Mouse (Mus musculus) myocyte (in vitro differentiated cells): ENCODE measurements around the gene Snx20. TPM values are rescaled to one million over a fixed set of nuclear protein-coding genes. Genes with fewer than 3 reads are reported as not detected.

Experiments
- H3K27me3 ChIP-seq: one replicate; pipeline ENCODE4 v1.6.1; 2011; ENCODE audit not compliant: control insufficient read depth, insufficient read depth, insufficient read length
- H3K36me3 ChIP-seq: one replicate; pipeline ENCODE4 v1.6.1; 2011; ENCODE audit not compliant: control insufficient read depth, insufficient read depth
- H3K4me2 ChIP-seq: one replicate; pipeline ENCODE4 v1.6.1; 2011; ENCODE audit warnings: low read depth, control low read depth
- H3K4me3 ChIP-seq: one replicate; pipeline ENCODE4 v1.5.1; 2011; ENCODE audit warnings: mild to moderate bottlenecking, control low read depth, moderate library complexity
- H3K79me2 ChIP-seq: one replicate; pipeline ENCODE4 v1.6.1; 2011; ENCODE audit not compliant: control insufficient read depth, insufficient read depth
- H3ac ChIP-seq: one replicate; pipeline ENCODE4 v1.6.1; 2011; ENCODE audit not compliant: control insufficient read depth, insufficient read length
- CEBPB ChIP-seq: IDR thresholded peaks from 2 replicates; pipeline ENCODE4 v1.6.1; 2011; ENCODE audit warnings: mild to moderate bottlenecking, moderate library complexity; ENCODE audit not compliant: poor library complexity, insufficient read depth, severe bottlenecking
- E2F4 ChIP-seq: IDR thresholded peaks from one replicate; pipeline ENCODE4 v1.6.1; 2011; ENCODE audit warnings: mild to moderate bottlenecking, control low read depth, moderate library complexity; ENCODE audit not compliant: insufficient read depth
- MAX ChIP-seq: IDR thresholded peaks from one replicate; pipeline ENCODE4 v1.6.1; 2011; ENCODE audit warnings: low read depth, mild to moderate bottlenecking, control low read depth
- MYOD1 ChIP-seq, 3 experiments: IDR thresholded peaks; one replicate each; pipeline ENCODE4 v1.6.1; 2011; ENCODE audit warnings: control low read depth in 2 of 3, low read depth in 2 of 3, mild to moderate bottlenecking in 2 of 3, moderate library complexity in 1 of 3; ENCODE audit not compliant: insufficient read length in 2 of 3, control insufficient read depth in 1 of 3
- MYOG ChIP-seq, 3 experiments: IDR thresholded peaks; one replicate each; pipeline ENCODE4 v1.6.1; 2011; ENCODE audit warnings: control low read depth in 2 of 3, low read depth in 2 of 3, mild to moderate bottlenecking in 2 of 3; ENCODE audit not compliant: insufficient read length in 2 of 3, control insufficient read depth in 1 of 3, insufficient read depth in 1 of 3
- POLR2A ChIP-seq: IDR thresholded peaks from one replicate; pipeline ENCODE4 v1.6.1; 2011; ENCODE audit warnings: low read depth, mild to moderate bottlenecking, control low read depth, moderate library complexity; ENCODE audit not compliant: insufficient read length
- POLR2AphosphoS2 ChIP-seq: IDR thresholded peaks from one replicate; pipeline ENCODE4 v1.6.1; 2011; ENCODE audit warnings: low read depth, control low read depth; ENCODE audit not compliant: insufficient read length
- REST ChIP-seq: IDR thresholded peaks from one replicate; pipeline ENCODE4 v1.6.1; 2011; ENCODE audit warnings: mild to moderate bottlenecking, control low read depth, moderate library complexity; ENCODE audit not compliant: insufficient read depth, insufficient read length
- SRF ChIP-seq: IDR thresholded peaks from one replicate; pipeline ENCODE4 v1.6.1; 2011; ENCODE audit warnings: low read depth; ENCODE audit not compliant: control insufficient read depth, insufficient read length
- TCF12 ChIP-seq: IDR thresholded peaks from one replicate; pipeline ENCODE4 v1.6.1; 2011; ENCODE audit warnings: mild to moderate bottlenecking, control low read depth; ENCODE audit not compliant: poor library complexity, insufficient read depth, severe bottlenecking
- TCF3 ChIP-seq: IDR thresholded peaks from one replicate; pipeline ENCODE4 v1.6.1; 2011; ENCODE audit warnings: low read depth, control low read depth; ENCODE audit not compliant: insufficient read length
- USF1 ChIP-seq: IDR thresholded peaks from one replicate; pipeline ENCODE4 v1.6.1; 2011; ENCODE audit warnings: low read depth, mild to moderate bottlenecking, control low read depth, moderate library complexity
- polyA plus RNA-seq: library from polyadenylated mRNA; unstranded; fragments of >200 nt; fragmentation: generic; extraction: Trizol; gene quantifications from one replicate; pipeline ENCODE4 v1.2.1, GENCODE M21; 2012; ENCODE audit warnings: missing spikeins

The Snx20 gene
- polyA plus RNA-seq, 1 experiment: 0.07 TPM

DNA sequence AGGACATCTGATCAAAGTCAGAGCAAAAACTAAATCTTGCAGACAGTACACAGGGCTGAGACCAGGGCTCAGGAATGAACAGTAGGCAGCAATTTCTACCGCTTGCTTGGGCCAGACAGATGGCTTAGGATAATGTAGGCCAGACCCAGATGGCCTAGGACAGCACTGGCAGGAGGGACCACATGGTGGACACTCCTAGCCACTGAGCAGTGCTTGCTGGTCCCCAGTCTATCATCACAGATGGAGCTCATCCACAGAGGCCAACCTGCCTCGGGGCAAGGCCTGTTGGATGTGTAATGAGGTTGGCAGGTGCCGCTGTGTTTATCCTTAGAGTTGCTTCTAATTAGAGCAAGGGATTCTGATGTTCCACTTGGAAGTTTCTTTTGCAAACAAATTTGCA is 12.6 kb downstream of the Snx20 start:
- Histone ChIP-seq H3K36me3 (no peaks in the 10 kb centered on the region), H3K4me2 (no peak overlapping the region), H3K4me3 (no peak overlapping the region), H3ac (no peak overlapping the region), H3K27me3 (peaks cover 66% of the 10 kb centered on the region), H3K79me2 (no peaks in the 10 kb centered on the region)
- TF ChIP-seq E2F4: no peak
- no peak for TF ChIP-seq USF1
- TF ChIP-seq POLR2AphosphoS2: no peak
- no peak for TF ChIP-seq CEBPB
- no peak for TF ChIP-seq TCF3
- no peak for TF ChIP-seq TCF12
- no peak for TF ChIP-seq MAX
- no peak for TF ChIP-seq MYOG (IDR thresholded peaks at IDR 0.05; ENCODE audit: control insufficient read depth in 1 of 3, insufficient read depth in 1 of 3, insufficient read length in 2 of 3, low read depth in 2 of 3)

DNA sequence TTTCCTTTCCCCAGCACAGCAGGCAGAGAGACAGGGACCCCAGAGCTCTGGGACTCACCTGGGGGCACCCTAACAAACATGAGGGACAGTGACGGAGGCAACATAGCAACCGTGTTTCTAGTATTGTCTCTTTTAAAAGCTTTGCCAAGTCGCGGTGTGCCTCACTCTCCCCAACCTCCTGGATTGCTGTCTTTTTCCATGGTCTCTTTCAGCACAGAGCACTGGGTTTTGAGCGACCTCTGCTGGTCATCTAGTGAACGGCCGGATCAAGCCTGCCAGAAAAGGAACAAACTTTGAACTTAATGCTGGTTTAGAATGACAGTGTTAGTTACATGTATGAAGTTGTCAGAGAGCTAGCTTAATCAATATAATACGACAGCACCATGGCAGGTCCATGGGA is 14.5 kb downstream of the Snx20 start:
- Histone ChIP-seq H3K36me3 (no peaks in the 10 kb centered on the region), H3K27me3 (peaks cover 62% of the 10 kb centered on the region), H3K4me2 (peak overlapping the region; percentile 30), H3K4me3 (no peak overlapping the region), H3K79me2 (no peaks in the 10 kb centered on the region), H3ac (no peak overlapping the region)
- no peak for TF ChIP-seq TCF3
- TF ChIP-seq POLR2AphosphoS2: no peak
- TF ChIP-seq MYOD1 (IDR thresholded peaks at IDR 0.05; ENCODE audit: control insufficient read depth in 1 of 3, insufficient read length in 2 of 3, low read depth in 2 of 3): no peak
- no peak for TF ChIP-seq E2F4
- TF ChIP-seq CEBPB: no peak
- no peak for TF ChIP-seq MYOG (IDR thresholded peaks at IDR 0.05; ENCODE audit: control insufficient read depth in 1 of 3, insufficient read depth in 1 of 3, insufficient read length in 2 of 3, low read depth in 2 of 3)
- no peak for TF ChIP-seq USF1
- no peak for TF ChIP-seq MAX
- TF ChIP-seq TCF12: no peak
- no peak for TF ChIP-seq POLR2A
- TF ChIP-seq SRF: no peak
- no peak for TF ChIP-seq REST

DNA sequence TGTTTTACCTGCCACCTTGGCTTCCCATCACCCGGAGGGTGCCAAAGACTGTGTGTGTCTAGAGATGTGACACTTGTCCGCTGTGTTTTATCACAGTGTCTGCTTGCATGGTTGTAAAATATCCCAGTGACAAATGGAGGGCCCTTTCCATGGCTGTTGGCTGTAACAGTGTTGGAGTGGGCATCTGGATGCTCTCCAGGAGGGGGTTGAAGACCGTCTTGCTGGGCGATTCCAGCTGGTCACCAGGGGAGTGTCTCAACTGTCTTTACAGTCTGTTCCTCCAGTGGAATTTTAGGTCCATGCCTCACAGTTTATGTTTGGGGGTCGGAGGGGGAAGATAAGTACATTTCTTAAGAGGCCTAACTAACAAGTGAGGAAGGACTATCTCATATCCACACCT is 15.0 kb downstream of the Snx20 start:
- Histone ChIP-seq H3K27me3 (peaks cover 65% of the 10 kb centered on the region), H3K4me3 (no peak overlapping the region), H3ac (no peak overlapping the region), H3K4me2 (no peak overlapping the region), H3K36me3 (no peaks in the 10 kb centered on the region), H3K79me2 (no peaks in the 10 kb centered on the region)
- TF ChIP-seq POLR2AphosphoS2: no peak
- no peak for TF ChIP-seq USF1
- no peak for TF ChIP-seq E2F4
- TF ChIP-seq TCF12: no peak
- no peak for TF ChIP-seq TCF3
- TF ChIP-seq MYOG (IDR thresholded peaks at IDR 0.05; ENCODE audit: control insufficient read depth in 1 of 3, insufficient read depth in 1 of 3, insufficient read length in 2 of 3, low read depth in 2 of 3): no peak
- TF ChIP-seq POLR2A: no peak
- no peak for TF ChIP-seq MAX
- no peak for TF ChIP-seq SRF
- no peak for TF ChIP-seq REST
- no peak for TF ChIP-seq MYOD1 (IDR thresholded peaks at IDR 0.05; ENCODE audit: control insufficient read depth in 1 of 3, insufficient read length in 2 of 3, low read depth in 2 of 3)
- TF ChIP-seq CEBPB: no peak

DNA sequence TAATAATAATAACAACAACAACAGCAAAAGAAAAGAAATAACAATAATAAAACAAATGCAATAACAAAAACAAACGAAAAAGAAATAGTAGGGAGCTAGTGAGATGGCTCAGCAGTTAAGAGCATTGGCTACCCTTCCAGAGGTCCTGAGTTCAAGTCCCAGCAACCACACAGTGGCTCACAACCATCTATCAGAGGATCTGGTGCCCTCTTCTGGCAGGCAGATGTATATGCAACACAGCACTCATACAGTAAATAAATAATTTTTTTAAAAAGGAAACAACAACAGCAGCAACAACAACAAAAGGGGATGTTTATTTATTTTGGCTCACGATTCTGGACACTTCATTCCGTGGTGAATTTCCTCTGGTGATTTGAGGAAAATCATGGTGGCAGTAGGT is 16.4 kb downstream of the Snx20 start:
- H3K36me3 ChIP-seq: no peaks in the 10 kb centered on the region
- peaks cover 60% of the 10 kb centered on the region for H3K27me3 ChIP-seq
- TF ChIP-seq USF1 (no peak), TCF3 (no peak), MYOD1 (IDR thresholded peaks at IDR 0.05; ENCODE audit: control insufficient read depth in 1 of 3, insufficient read length in 2 of 3, low read depth in 2 of 3) (no peak), MAX (no peak), MYOG (IDR thresholded peaks at IDR 0.05; ENCODE audit: control insufficient read depth in 1 of 3, insufficient read depth in 1 of 3, insufficient read length in 2 of 3, low read depth in 2 of 3) (no peak), POLR2A (no peak), REST (no peak), CEBPB (no peak), SRF (no peak)
- H3ac ChIP-seq: no peak overlapping the region
- H3K4me2 ChIP-seq: no peak overlapping the region
- no peaks in the 10 kb centered on the region for H3K79me2 ChIP-seq
- no peak overlapping the region for H3K4me3 ChIP-seq

DNA sequence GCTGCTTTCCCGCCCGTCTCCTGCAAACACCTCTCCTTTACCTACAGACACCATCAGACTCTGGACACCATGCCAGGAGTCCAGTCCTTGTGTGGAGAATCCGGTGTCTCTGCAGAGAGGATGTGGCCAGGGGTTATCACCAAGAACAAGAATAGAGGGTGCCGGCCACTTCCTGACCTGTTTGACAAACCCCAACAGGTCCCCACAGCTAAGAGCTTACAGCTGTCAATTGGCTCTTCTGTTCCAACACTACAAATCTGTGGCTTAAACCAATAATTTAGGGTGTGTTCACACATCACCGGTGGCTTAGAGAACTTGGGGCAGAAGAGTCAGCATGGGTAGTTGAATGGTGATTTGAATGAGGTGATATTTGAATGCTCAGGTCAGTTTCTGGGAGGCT is 17.3 kb downstream of the Snx20 start:
- Histone ChIP-seq H3K79me2 (no peaks in the 10 kb centered on the region), H3K36me3 (no peaks in the 10 kb centered on the region), H3K4me3 (no peak overlapping the region), H3K27me3 (peaks cover 51% of the 10 kb centered on the region), H3K4me2 (no peak overlapping the region), H3ac (no peak overlapping the region)
- no peak for TF ChIP-seq MYOG (IDR thresholded peaks at IDR 0.05; ENCODE audit: control insufficient read depth in 1 of 3, insufficient read depth in 1 of 3, insufficient read length in 2 of 3, low read depth in 2 of 3)
- TF ChIP-seq MAX: no peak
- no peak for TF ChIP-seq POLR2A
- no peak for TF ChIP-seq E2F4
- no peak for TF ChIP-seq POLR2AphosphoS2
- no peak for TF ChIP-seq SRF
- no peak for TF ChIP-seq TCF12
- no peak for TF ChIP-seq TCF3
- TF ChIP-seq REST: no peak
- no peak for TF ChIP-seq MYOD1 (IDR thresholded peaks at IDR 0.05; ENCODE audit: control insufficient read depth in 1 of 3, insufficient read length in 2 of 3, low read depth in 2 of 3)
- TF ChIP-seq USF1: no peak
